Mouse (Mus musculus): ENCODE results near the gene Dazap1. TPM values are rescaled to one million over a fixed set of nuclear protein-coding genes. Genes with fewer than 3 reads are reported as not detected.

Gene Dazap1
- polyA plus RNA-seq, 1 experiment from 2014 or later, result 53.1 TPM

DNA sequence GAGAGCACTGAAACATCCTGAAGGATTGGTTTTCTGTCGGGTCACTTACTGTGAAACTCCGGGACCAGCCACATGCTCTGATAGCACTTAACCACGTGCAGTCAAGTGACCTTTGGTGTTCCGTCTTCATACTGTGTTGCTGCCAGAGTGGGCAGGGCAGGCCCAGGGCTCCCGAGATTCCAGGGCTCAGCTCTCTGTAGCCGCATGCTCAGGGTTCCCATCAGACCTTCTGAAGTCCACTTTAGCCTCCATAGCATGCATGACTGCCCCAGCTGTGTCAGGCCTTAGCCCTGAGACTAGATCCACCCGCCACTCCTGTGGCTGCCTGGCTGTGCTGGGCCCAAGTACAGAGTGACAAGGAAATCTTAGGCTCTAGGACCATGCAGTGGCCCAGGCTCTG, 20.0 kb downstream of the Dazap1 start:
- Histone ChIP-seq H3K9me3 (no peaks in the 10 kb centered on the region), H3K4me3 (replicated peaks) (no peak overlapping the region), H3K36me3 (peaks cover 70% of the 10 kb centered on the region), H3K4me1 (replicated peaks) (peaks cover 4% of the 10 kb centered on the region), H3K27ac (peak overlapping the region; percentile 36; the same call in 1 of the 2 replicates), H3K4me2 (replicated peaks) (no peak overlapping the region), H3K9ac (0 out of 2 replicates have a peak overlapping the region, but pooled peaks have one; percentile 28), H3K27me3 (replicated peaks) (no peaks in the 10 kb centered on the region)
- peak; percentile 42 for ATAC-seq
- WGBS, result 67% methylated on average over 7 of the region's 7 CpGs

GRCm38 (mm10) chr10:80281921-80282371, 20.7 kb downstream of the Dazap1 start:
- Histone ChIP-seq H3K4me2 (replicated peaks) (no peak overlapping the region), H3K9ac (no peak overlapping the region), H3K36me3 (peaks cover 71% of the 10 kb centered on the region), H3K4me3 (replicated peaks) (no peak overlapping the region), H3K4me1 (replicated peaks) (peaks cover 4% of the 10 kb centered on the region), H3K9me3 (no peaks in the 10 kb centered on the region), H3K27me3 (replicated peaks) (no peaks in the 10 kb centered on the region), H3K27ac (peak overlapping the region; percentile 36; the same call in 1 of the 2 replicates)
- 73% methylated on average over 8 of the region's 8 CpGs for WGBS
- ATAC-seq, result 0 out of 2 replicates have a peak, but pooled peaks have one; percentile 2

DNA sequence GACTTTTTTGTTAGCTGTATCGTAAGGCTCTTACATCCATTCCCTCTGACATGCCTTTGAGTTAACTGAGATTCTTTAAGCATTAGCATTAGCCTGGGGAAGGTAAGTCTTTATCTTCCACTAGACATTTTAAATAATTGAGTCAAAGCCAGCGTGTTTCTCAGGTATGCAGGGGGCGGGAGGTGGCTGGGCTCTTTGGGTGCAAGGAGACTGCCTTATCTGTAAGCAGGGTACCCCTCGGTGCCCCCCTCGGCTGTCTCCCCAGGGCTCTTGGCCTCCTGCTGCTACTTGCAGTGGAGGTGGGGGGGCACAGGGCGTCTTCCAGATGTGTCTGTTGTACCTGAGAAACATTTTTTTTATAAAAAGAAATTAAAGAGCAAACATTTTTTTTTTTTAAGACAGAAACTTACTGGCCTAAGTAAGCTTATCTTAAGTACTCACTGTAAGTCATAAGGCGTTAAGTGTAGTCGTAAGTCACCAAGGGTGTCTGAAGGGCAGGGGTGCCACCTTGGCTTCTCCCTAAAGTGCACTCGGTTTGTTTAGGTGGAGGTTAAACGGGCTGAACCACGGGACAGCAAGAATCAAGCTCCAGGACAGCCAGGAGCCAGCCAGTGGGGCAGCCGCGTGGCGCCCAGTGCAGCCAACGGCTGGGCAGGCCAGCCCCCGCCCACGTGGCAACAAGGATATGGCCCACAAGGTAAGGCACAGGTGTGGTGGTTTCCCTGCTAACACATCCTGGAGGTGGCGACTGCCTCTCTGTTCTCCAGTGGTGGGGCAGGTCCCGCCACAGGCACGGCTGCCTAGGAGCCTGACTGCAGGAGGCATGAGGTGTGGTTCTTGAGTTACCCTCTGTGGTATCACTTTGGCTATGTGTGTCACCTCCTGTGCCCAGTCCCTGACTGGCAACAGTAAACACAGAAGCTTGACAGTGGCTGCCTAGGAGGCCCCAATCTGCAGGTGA, 21.5 kb downstream of the Dazap1 start:
- H3K9me3 ChIP-seq, result no peaks in the 10 kb centered on the region
- H3K4me3 ChIP-seq (replicated peaks), result no peak overlapping the region
- WGBS, result 76% methylated on average over 20 of the region's 20 CpGs
- H3K4me1 ChIP-seq (replicated peaks), result peaks cover 4% of the 10 kb centered on the region
- peaks cover 67% of the 10 kb centered on the region for H3K36me3 ChIP-seq
- 0 out of 2 replicates have a peak overlapping the region, but pooled peaks have one; percentile 36 for H3K27ac ChIP-seq
- H3K4me2 ChIP-seq (replicated peaks), result no peak overlapping the region
- peak; percentile 24; the same call in 1 of the 2 replicates for ATAC-seq
- no peak overlapping the region for H3K9ac ChIP-seq
- H3K27me3 ChIP-seq (replicated peaks), result no peaks in the 10 kb centered on the region

GRCm38 (mm10) chr10:80285222-80286070, 24.2 kb downstream of the Dazap1 start:
- Histone ChIP-seq H3K27ac (no peak overlapping the region), H3K4me2 (replicated peaks) (no peak overlapping the region), H3K36me3 (peaks cover 48% of the 10 kb centered on the region), H3K27me3 (replicated peaks) (no peaks in the 10 kb centered on the region), H3K9ac (no peak overlapping the region), H3K4me1 (replicated peaks) (peaks cover 7% of the 10 kb centered on the region), H3K4me3 (replicated peaks) (no peak overlapping the region), H3K9me3 (no peaks in the 10 kb centered on the region)
- no peak for ATAC-seq
- 67% methylated on average over 9 of the region's 15 CpGs for WGBS

DNA sequence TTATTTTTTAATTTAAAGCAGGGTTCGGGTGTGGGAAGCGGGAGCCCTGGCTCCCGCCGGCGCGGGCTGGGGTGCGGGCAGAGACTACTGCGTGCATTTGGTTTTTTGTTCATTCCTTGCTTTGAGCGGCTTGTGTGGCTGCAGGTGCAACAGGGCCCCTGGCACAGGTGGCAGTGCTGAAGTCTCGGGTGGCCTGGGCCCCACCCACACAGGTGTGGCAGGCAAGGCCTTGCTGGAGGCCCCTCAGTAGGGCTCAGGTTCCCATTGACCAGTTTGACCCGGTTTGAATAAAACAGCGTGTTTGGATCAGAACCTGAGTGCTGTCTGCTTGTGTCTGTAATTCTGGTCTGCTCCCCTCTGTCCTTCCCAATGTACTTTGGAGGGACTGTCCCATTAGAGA, 26.8 kb downstream of the Dazap1 start:
- ATAC-seq, result no peak

DNA sequence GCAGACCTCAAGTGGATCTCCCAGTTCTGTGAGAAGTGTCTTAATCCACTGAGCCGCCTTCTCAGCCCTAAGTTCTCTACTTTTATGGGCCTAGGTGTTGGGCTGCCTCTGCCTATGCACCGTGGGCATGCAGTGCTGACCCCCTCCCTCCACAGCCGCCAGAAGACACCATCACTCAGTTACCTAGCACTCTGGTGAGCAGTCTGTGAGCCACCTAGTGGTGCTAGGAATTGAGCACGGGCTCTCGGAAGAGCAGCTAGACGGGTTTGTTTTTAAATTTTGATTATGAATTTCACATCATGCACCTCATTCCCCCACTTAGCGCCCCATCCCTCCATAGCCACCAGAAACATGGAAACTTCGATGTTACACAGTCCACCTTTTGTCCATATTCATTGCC, 27.4 kb downstream of the Dazap1 start:
- 0 out of 2 replicates have a peak overlapping the region, but pooled peaks have one; percentile 13 for H3K27ac ChIP-seq
- peaks cover 10% of the 10 kb centered on the region for H3K4me1 ChIP-seq (replicated peaks)
- 55% methylated on average over 8 of the region's 8 CpGs for WGBS
- ATAC-seq, result no peak
- H3K4me2 ChIP-seq (replicated peaks), result no peak overlapping the region
- H3K9me3 ChIP-seq, result no peaks in the 10 kb centered on the region
- H3K4me3 ChIP-seq (replicated peaks), result no peak overlapping the region
- no peak overlapping the region for H3K9ac ChIP-seq
- H3K36me3 ChIP-seq, result peaks cover 36% of the 10 kb centered on the region
- no peaks in the 10 kb centered on the region for H3K27me3 ChIP-seq (replicated peaks)

More for the DNA sequence above, 26.8 kb downstream of the Dazap1 start:
- Histone ChIP-seq H3K27ac (0 out of 2 replicates have a peak overlapping the region, but pooled peaks have one; percentile 13), H3K9ac (no peak overlapping the region), H3K4me3 (replicated peaks) (no peak overlapping the region), H3K9me3 (no peaks in the 10 kb centered on the region), H3K4me2 (replicated peaks) (no peak overlapping the region), H3K27me3 (replicated peaks) (no peaks in the 10 kb centered on the region), H3K36me3 (peaks cover 42% of the 10 kb centered on the region), H3K4me1 (replicated peaks) (peaks cover 4% of the 10 kb centered on the region; the same call in 1 of the 2 replicates)
- WGBS, result 87% methylated on average over 12 of the region's 12 CpGs

DNA sequence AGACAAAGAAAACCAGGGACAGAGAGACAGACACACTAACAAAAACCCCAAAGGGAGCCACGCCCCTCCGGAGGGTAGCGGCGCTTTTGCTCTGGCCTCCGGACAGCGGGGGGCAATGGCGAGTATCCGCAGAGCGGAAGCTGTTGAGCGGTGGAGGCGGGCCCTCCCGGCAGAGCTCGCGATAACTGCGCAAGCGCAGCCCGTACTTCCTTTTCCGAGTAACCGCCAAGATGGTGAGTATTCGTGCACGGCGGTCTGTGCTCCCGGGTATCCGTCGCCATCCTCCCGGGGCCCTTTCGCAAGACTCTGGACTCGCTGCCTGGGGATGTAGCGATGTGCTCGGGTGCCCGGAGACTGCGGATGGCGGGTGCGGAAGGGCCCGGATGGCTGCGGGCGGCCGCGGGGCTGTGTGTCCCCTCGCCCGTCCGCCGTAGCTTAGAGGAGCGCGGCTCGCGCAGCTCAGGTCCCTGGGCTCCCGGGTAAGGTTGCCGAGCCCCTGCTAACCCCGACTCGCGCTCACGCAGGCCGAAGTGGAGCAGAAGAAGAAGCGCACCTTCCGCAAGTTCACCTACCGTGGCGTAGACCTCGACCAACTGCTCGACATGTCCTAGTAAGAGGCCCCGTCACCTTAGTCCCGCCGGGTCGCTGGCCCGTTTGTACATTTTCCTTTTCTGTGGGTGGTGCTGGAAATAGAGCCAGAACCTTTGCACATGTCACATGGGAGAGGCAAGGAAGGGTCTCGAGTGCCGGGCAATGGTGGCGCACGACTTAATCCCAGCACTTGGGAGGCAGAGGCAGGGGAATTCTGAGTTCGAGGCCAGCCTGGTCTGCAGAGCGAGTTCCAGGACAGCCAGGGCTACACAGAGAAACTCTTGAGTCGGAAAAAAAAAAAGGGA, 31.2 kb downstream of the Dazap1 start, which contains the start of gene Rps15:
Gene Rps15, plus strand, starts transcription at position 203 of the 896 bp plus-strand sequence.
- Histone ChIP-seq H3K9ac (peak within 1 kb of the TSS; percentile 98), H3K27ac (peak within 1 kb of the TSS; percentile 87), H3K9me3 (no peaks in the 10 kb centered on the region), H3K4me2 (replicated peaks) (peak within 1 kb of the TSS; percentile 75), H3K4me3 (replicated peaks) (peak within 1 kb of the TSS; percentile 88), H3K4me1 (replicated peaks) (peaks cover 25% of the 10 kb centered on the region), H3K27me3 (replicated peaks) (peaks cover 4% of the 10 kb centered on the region), H3K36me3 (peaks cover 19% of the 10 kb centered on the region)
- ATAC-seq, result peak; percentile 90
- 0% methylated on average over 72 of the region's 72 CpGs for WGBS

GRCm38 (mm10) chr10:80293325-80293724, 32.0 kb downstream of the Dazap1 start:
- H3K36me3 ChIP-seq, result peaks cover 13% of the 10 kb centered on the region
- no peaks in the 10 kb centered on the region for H3K9me3 ChIP-seq
- no peak for ATAC-seq
- H3K27me3 ChIP-seq (replicated peaks), result peaks cover 12% of the 10 kb centered on the region
- H3K4me2 ChIP-seq (replicated peaks), result peak overlapping the region; percentile 75
- H3K4me3 ChIP-seq (replicated peaks), result peak overlapping the region; percentile 88
- 20% methylated on average over 14 of the region's 14 CpGs for WGBS
- peaks cover 22% of the 10 kb centered on the region for H3K4me1 ChIP-seq (replicated peaks)
- peak overlapping the region; percentile 87; the same call in 1 of the 2 replicates for H3K27ac ChIP-seq
- H3K9ac ChIP-seq, result peak overlapping the region; percentile 98

DNA sequence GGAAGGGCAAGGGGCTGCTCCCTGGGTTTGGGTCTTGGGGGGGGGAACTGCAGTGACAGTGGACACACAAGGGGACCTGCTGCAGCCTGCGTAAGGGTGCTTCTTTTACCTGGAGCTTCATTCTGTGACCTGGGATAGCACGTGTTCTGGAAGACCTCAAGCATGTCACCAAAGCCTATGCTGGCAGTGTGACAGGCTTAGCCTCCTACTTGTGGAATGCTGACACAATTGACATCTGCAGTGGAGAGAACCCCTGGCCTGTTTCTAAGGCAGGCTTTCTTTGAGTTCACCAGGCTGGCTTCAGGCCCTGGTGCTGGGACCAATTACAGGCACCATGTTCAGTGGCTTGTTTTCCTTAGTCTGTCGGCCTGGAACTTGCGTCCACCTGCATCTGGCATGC, 33.0 kb downstream of the Dazap1 start:
- Histone ChIP-seq H3K4me1 (replicated peaks) (peaks cover 22% of the 10 kb centered on the region), H3K4me3 (replicated peaks) (no peak overlapping the region), H3K36me3 (peaks cover 12% of the 10 kb centered on the region), H3K9me3 (no peaks in the 10 kb centered on the region), H3K4me2 (replicated peaks) (0 out of 2 replicates have a peak overlapping the region, but pooled peaks have one; percentile 75), H3K27me3 (replicated peaks) (peaks cover 22% of the 10 kb centered on the region), H3K27ac (peak overlapping the region; percentile 6; the same call in 1 of the 2 replicates), H3K9ac (no peak overlapping the region)
- no peak for ATAC-seq
- WGBS, result 76% methylated on average over 4 of the region's 4 CpGs

GRCm38 (mm10) chr10:80294788-80295303, 33.6 kb downstream of the Dazap1 start:
- WGBS, result 38% methylated on average over 7 of the region's 7 CpGs
- peaks cover 12% of the 10 kb centered on the region for H3K36me3 ChIP-seq
- no peak overlapping the region for H3K4me3 ChIP-seq (replicated peaks)
- peaks cover 27% of the 10 kb centered on the region for H3K27me3 ChIP-seq (replicated peaks)
- no peak for ATAC-seq
- H3K9ac ChIP-seq, result 0 out of 2 replicates have a peak overlapping the region, but pooled peaks have one; percentile 2
- no peak overlapping the region for H3K27ac ChIP-seq
- no peaks in the 10 kb centered on the region for H3K9me3 ChIP-seq
- peaks cover 22% of the 10 kb centered on the region for H3K4me1 ChIP-seq (replicated peaks)
- no peak overlapping the region for H3K4me2 ChIP-seq (replicated peaks)
